Mouse (Mus musculus) lung, postnatal 10 days (tissue): ENCODE measurements around the gene Stk4.

Source experiments
- DNase-seq: peaks from one replicate; pipeline ENCODE4 v3.0.0; 2021

Gene Stk4

DNA sequence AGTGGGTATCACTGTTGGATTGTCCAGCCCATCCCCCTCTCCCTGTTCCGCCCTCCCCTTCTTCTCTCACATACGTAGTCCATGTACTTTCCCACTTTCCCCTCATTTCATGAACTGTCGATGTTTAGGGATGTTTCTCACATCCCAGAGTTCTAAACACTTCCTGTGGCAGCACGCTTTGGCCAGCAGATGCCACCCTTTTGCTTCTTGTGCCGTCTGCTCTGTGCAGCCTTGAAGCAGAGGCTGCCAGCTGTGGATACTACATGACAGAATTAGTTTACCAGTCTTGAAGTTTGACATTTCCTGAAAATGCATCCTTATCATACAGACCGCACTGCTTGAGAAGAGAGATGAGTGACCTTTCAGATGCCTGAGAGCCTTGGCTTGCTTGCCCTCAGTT lies 64.4 kb downstream of the Stk4 start:
- peak; percentile 64 for DNase-seq

DNA sequence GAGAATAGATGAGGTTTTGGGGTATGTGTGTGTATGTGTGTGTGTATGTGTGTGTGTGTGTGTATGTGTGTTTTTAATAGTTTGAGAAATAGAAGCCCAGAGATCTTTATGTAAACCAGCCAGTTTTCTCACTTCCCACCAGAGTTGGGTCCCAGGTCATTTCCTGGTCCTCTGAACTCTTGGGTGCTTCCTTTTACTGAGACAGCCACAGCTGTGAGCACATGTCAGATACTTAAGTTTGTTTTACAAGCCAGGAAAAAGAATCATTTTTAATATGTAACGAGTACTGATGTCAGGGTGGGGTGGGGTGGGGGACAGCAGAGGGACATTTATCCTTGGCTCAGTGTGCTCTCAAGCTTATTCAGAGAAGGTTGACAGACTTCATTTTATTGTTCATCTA lies 65.2 kb downstream of the Stk4 start:
- peak; percentile 35 for DNase-seq

DNA sequence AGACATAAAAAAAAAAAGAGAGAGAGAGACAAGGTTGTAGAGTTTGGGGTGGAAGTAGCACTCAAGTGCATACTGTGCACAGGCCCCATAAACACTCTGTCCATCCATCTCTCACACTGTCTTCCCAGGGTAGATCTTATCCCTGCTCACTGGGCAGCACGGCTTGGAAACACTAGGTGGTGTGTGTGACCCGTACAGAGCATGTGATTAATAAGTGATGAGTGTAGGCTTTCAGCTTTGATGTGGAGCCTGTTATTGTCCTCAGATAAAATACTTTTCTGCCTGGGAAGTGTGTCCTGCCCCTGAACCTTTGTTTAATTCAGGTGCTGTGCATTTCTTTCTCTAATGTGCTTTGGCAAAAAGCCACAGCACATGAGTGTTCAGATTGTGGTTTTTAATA lies 66.3 kb downstream of the Stk4 start:
- DNase-seq: no peak

DNA sequence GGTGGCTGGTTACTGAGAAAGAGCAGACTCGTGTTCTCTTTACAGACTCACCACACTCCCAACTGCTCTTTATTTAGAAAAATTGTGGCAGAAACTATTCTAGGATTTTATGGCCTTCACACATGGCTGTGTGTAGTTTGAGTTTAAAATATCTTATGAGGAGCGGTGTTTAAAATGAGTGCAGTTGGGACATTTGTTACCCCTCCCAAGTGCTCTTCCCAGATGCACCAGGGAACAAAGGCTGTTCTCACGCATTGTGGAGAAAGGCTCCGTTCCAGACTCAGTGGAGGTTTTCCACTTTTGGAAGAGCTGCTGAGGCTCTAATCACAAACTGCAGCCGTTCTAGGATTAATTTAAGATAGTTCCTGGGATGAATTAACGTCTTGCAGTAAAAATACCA lies 67.6 kb downstream of the Stk4 start:
- DNase-seq: no peak

DNA sequence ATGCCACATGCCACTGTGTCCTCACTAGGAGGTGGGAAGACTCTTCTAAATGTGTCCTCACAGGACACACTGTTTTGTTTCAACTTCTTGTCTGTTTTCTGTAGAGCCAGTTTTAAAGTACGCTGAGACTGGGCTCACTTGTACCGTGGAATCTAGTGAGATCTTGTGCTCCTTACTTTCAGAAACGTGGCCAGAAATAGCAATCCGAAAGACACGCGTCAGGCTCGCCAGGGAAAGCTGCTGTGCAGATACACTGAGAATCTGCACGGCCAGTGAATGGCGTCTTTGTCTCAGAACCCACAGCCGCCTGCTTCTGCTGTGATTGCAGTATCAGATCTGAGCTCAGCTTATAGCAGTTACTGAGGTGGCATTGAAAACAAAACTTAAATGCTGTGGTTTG lies 71.9 kb downstream of the Stk4 start:
- DNase-seq: no peak

DNA sequence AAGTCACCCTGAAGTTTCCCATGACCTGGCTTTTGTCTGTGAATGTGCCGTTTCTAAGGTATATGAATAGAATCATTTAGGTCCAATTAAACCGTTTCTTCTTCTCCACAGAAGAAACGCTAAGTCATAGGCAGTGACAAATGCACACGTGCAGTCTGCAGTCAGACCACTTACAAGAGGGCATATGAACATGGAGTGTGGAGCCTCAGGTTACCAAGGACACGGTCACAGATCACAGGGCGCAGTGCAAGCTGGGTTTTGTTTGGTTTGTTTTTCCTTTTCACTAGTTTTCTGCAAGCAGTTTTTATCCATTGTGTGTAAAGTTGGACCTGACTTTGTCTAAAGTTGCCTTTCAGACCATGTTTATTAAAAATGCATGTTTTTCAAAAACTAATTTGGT lies 73.9 kb downstream of the Stk4 start:
- DNase-seq: no peak

DNA sequence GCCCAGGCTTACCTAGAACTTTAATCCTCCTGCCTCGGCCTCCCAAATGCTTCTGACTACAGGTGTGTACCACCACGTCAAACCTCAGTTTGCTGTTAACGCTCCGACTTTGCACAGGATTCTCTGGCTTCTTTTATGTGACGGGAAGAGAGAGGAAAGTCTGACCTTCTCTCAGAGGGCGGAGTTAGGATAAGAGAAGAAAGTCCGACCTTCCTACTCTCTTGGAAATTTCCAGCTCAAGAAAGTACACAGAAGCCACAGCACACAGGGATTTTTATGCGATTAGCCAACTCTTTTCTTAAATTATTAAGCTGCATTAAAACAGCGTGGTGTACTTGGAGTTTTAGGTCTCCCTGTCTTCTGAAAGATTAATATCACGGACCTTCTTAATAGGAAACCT lies 74.4 kb downstream of the Stk4 start:
- no peak for DNase-seq

DNA sequence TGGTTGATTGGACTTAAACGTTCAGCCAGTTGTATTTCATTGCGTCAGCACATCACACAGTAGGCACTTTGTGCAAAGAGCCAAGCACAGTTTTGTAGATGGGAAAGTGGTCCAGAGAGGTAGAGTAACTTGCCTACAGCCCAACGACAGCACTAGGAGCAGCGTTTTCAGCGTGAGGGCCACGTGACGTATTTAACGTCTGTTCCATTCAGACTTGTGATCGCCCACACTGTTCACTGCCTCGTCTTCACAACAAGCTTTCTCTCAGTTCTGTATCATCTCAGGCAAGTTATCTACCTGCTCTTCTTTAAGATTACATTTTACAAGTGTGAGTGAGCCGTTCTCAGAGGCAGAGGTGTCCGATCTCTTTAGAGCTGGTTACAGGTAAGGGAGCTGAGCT lies 76.4 kb downstream of the Stk4 start:
- DNase-seq: no peak

DNA sequence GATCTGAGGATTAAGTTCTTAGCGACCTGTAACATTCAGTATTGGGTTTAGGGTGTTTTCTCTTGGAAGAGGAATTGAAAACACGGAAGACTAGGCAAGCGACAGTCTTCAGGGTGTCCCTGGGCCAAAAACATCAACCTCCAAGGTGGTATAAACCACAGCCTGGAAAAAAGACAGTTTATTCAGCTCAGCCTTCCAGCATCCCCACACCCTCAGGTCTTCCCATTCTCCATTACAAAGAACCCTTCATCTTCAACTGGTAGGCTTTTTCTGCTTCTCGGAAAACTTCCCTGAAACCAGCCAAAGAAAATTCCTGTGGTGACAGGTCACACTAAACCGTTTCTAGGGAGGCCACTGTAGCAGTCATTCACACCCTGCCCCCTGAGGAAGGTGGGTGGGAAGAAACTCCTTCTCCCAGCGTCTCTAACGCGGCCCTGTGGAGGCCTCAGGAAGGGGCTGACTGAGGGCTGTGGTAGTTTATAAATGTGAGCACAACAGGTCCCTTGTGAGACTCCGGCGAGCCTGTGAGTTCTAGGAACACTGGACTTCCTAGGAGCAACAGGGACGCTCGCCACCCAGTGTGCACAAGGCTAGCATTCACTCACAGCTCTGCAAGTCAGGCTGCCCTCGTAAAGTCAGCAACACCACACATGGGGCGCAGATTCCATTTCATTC lies 80.1 kb downstream of the Stk4 start:
- DNase-seq: no peak

DNA sequence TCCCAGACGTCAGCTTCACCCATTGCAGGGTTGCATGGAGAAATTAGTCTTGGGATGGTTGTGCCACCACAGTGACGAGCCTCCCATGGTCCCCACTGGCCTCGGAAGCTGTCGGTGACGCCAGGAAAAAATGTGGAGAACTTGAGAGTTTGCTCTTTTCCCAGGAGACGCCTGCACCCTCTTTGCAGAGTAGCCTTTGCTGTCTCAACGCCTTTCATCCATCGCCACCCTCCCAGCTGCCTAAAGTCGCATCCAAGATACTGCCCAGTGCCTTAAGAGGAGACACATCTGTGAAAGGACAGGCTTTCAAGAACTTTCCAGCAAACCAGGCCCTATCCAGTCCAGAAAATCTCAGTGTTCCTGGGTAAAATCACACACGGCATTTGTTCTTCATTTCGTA lies 82.2 kb downstream of the Stk4 start:
- peak; percentile 54 for DNase-seq

DNA sequence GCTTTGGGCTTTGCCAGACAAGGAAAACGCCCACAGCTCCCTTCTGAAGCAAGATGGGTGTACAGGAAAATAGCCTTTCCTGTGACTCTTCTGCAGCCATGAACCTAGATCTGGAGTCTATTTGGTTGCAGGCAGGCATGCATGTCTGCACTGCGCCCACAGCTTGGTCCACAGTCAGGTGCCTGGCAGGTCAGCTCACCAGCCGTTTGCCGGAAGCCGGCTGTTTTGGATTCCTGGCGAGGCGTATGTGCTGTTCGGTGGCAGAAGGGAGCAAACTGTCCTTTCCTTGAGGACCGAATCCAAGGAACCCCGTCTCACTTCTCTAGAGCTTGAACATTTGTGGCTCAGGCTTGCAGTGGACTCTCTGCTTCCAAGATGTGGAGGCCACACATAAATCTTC lies 83.9 kb downstream of the Stk4 start:
- DNase-seq: no peak

DNA sequence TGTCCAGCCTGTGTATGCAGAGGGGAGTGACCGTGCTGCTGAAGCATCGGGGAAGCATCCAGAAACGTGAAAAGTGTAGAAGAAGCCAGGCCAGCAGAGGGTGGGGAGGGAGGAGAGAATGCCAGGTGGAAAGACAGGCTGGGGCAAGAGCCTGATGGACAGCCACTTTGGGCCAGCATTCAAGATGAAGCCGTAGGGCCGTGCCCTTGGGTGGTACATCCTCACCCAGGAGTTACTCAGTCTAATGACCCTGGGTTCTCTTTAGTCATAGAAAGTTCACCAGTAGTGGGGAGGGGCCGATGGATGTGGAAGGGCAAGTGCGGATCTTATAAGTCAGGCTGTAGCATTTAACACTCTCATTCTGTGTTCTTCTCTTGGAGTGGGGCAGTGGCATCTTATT lies 86.0 kb downstream of the Stk4 start:
- DNase-seq: no peak

DNA sequence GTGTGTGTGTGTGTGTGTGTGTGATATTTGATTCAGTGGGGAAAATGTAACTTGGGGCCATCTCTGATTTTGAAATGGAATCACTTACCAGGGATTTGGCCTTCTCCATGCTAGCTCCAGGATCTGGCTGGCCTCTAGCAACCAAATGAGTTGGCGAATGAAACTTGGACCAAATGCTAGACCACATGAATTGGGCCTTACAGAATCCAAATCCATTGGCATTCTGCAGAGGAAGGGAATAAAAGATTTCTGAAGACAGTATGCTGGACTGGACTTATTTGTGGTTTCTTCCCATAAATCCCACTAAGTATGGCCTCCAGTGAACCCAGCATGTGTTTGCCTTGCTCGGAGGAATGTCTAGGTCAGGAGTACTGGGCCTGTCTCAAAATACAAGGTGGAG lies 88.7 kb downstream of the Stk4 start:
- DNase-seq: no peak

DNA sequence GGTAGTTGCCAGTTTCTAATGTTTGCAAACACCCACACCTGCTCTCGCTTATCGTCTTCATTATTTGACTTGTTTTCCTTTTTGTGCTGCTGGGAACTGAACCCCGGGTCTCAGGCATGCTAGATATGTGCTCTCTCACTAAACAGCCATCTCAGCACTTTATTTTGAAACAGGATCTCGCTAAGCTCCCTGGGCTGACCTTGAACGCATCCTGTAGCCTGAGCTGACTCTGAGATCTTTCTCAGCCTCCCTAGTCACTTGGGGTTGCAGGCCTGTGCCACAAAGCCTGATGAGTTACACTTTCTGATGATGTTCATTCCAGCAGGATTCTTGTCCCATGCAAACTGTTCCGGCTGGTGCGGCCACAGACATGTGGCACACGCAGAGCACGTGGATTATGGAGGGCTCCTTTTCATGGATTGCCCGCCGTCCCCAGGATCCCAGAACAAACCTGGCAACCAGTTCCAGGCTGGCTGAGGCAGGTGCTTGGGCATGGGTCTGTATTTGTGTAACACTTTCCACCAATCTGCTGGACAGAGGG lies 91.5 kb downstream of the Stk4 start:
- DNase-seq: no peak

DNA sequence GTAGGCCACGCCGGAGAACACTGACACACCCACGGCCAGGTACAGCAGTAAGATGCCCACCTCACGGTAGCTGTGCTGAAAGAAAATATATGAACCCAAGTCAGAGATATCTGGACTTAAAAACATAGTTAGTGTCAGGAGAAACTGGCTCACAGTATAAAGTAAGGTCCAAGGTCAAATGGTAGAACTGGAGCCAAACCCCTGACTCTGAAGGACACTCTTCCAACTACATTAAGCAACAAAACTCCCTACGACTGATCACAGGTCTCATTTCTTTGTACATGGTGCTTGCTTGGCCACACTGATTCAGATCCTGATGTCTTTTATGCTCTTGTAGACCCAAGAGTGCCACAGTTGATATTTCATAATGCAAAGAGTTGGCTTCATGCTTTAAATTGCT lies 94.8 kb downstream of the Stk4 start:
- DNase-seq: no peak

DNA sequence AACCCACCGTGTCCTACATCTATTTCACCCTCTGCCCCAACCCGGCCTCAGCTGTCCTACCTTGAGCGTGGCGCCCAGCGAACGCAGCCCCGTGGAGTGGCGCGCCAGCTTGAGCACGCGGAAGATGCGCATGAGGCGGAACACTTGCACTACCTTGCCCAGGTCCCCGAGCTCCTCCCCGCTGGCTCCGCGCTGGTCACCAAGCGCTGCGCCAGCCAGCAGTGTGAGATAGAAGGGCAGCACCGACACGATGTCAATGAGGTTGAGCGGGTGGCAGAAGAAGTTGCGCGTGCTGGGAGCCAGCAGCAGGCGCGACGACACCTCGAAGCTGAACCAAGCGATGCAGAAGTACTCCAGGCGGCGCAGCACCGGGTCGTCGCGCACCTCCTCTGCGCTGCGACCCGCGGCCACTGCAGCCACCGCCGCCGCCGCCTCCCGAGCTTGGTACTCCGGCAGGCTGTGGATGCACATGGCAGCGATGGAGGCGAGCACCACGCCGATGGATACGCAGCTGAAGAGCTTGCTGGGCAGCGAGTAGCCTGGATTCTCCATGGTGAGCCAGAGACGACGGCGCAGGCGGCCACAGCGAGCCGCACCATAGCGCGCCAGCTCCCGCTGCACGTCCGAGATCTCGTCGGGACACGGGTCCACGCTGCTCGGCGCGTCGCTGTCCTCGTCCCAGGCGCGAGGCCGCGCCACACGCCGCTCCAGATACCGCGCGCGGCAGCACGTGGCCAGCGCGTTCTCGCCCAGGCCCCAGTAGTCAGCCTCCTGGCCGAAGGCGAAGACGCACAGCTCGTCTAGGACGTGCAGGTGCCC lies 97.8 kb downstream of the Stk4 start:
- DNase-seq: no peak

DNA sequence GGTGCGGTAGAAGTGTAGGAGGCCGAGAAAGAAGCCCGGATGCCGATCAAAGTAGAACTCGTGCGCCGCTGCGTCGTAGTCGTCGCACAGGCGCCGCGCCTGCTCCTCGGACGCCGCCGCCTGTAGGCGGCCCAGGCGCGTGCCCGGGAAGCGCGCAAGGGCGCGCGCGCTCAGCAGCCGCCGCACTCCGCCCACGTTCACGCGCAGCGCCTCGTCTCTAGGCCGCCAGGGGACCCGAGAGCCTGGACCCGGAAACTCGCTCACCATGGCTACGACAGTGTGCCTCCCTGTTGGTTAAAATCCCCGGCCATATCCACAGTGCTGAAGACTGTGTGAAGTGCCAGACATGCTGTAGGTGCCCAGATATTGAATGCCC lies 98.4 kb downstream of the Stk4 start:
- DNase-seq: no peak

DNA sequence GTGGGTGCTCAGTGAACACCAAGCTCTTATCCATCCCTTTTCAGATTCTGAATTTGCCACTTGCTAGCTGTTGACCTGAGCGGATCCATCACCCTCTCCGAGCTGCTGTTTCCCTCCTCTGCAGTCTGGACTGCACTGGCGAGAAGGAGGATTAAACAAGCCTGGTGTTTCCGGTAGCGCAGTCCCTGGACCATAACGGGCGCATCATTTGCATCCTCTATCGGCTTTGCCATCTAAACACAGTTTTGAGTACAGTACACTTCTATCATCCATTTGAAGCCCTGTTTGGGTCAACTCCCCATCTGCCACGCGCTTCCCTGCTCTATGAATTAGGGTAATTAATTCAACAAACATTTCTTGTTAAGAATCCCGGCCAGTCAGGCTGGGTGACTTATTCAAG lies 100.2 kb downstream of the Stk4 start:
- no peak for DNase-seq

DNA sequence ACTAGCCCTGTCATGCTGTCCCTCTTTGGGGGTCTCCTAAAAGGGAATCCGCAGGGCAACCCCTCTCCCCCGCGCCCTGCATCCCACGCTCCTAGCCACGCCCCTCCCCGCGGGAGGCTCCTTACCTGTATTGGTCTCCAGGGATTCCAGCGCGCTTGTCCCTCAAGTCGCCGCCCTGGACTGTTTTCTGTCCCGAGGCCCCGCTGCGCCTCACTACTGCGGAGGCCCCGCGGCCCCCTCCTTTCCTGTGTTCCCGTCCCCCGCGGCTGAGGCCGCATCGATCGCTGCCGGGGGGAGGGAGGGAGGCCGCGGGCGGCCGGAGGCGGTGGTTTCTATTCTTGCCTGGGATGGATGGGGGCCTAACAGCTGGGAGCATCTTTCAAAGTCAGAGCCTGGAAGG lies 100.8 kb downstream of the Stk4 start, which contains the start of gene Kcns1:
Gene Kcns1 (minus strand): TSS at position 212 of the 400 bp plus-strand sequence.
- no peak for DNase-seq

DNA sequence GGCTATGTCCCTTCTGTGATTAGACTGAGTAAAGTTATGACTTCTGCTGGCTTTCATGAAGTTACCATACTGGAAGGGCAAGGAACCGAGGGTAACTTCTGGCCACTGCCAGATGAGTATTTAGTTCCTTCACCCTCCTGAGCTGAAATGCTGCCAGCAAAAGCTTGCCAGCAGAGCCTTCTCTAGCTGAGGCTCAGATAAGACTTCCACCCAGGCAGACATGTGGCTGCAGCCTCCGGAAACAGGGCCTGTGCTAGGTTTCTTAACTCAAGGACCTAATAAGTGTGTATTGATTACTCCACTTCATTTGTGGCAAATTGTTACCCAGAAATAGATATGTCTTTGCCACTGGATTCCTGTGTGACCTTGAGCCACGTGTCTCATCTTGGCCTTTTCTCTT lies 103.3 kb downstream of the Stk4 start:
- DNase-seq: no peak

DNA sequence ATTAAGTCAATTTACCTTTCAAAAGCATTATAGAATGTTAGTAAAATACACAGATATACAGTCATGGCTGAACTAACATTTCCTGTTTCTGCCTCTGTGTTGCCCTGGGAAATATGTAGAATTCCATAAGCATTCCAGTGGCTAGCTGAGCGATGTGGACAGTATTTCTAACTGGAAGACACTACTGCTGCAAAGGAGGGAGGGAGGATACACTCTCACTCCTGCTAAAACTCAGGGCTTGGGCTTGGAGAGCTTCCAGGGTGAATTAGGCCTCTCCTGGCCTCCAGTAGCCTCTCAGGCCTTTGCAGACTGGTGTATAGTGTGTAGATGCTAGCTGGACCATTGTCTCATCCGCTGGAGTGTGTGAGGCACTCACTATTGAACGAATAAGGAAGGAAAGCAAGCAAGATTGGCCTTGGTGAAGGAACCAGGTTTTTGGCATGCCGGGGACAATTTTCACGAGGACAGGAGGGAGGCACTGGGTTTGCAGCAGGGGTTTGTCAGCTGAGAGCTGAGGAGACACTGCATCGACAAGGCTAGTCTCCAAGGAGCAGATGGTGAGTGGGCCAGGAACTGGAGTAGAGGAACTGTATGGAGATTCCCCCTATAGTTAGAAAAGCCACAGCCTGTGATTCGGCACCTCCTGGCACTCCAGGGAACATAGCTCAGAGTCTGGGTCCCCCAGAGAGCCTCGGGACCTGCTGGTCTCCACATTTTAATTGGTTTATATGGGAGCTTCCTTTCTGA lies 104.7 kb downstream of the Stk4 start:
- no peak for DNase-seq

DNA sequence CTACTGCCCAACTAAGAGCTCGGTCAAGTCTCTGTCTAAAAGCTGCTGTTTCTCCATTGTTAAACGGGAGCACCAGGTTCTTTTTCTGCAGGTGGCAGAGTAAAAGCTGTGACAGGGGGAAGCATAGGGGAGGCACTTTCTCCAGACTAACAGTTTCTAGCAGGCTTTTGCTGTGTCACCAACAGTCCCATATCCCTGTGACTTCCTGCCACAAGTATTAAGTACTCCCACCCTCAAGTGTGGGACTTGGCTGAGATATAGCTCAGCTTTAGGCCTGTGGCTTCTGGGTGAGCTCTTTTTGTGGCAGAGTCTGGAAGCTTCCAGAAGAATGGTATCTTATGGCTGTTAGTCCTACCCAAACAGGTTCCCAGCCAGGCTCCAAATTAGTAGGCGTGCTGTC lies 105.7 kb downstream of the Stk4 start:
- DNase-seq: no peak

DNA sequence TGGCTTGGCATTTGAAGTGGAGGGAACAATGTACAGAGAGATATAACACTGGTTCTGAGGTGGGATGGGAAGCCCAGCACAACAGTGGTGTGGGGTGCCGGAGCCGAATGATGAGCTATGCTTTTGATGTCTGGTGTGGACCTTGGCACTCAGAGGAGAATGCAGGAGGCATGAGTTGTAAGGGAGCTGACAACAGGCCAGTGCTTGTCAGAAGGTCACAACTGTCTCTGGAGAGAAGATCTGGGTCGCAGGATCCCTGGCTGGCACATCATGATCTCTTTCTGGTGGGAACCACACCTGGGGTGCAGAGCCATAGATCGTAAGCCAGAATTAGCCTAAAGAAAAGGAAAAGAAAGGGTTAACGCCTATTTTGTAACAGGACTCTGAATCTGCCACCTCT lies 107.7 kb downstream of the Stk4 start:
- DNase-seq: no peak

DNA sequence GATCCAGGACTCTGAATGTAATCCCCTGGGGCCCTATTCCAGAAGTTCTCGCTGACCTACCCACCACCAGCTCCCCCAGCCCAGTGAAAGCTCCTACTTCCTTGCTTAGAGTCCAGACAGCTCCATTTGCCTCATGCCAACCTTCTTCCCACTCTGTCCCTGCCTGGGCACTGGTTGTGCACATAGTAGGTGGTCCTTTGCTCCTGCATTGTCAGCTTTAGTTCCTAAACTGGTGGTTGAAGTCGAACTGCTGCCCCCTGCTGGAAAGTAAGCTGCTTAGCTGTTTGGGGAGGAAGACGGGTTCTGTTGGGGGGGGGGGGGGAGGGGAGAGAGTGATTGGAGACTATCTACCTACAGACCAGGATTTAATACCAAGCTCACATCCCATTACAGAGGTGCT lies 110.0 kb downstream of the Stk4 start:
- peak; percentile 58 for DNase-seq
